Mouse (Mus musculus) cortical plate, adult 2 months (tissue): ENCODE data around the gene Pdgfa. TPM values are rescaled to one million over a fixed set of nuclear protein-coding genes. Genes with fewer than 3 reads are reported as not detected.
A peak's percentile ranks its signal among the peaks of the same experiment; 100 is the strongest.

Experiments
- H3K27ac ChIP-seq: fragments of 200-500 bp; 2 replicates; pipeline ENCODE4 v1.5.1; 2012; ENCODE audit warnings: low read length, control low read depth, inconsistent platforms; ENCODE audit not compliant: insufficient read depth
- H3K4me1 ChIP-seq: fragments of 200-500 bp; 2 replicates; pipeline ENCODE4 v1.6.1; 2011; ENCODE audit warnings: low read length; ENCODE audit not compliant: control insufficient read depth, insufficient read depth
- H3K4me3 ChIP-seq: fragments of 200-500 bp; 2 replicates; pipeline ENCODE4 v1.5.1; 2011; ENCODE audit warnings: mild to moderate bottlenecking, low read length, control low read depth; ENCODE audit not compliant: insufficient read depth
- CTCF ChIP-seq: fragments of 200-500 bp; IDR thresholded peaks from 2 replicates; pipeline ENCODE4 v1.5.1; 2011; ENCODE audit warnings: mild to moderate bottlenecking, control low read depth, low read length; ENCODE audit not compliant: insufficient read depth; ENCODE audit errors: extremely low read depth
- POLR2A ChIP-seq: fragments of 200-500 bp; IDR thresholded peaks from 2 replicates; pipeline ENCODE4 v1.6.1; 2011; ENCODE audit warnings: mild to moderate bottlenecking, low read length, control low read depth; ENCODE audit not compliant: insufficient read depth; ENCODE audit errors: extremely low read depth
- polyA plus RNA-seq: library from polyadenylated mRNA; depleted of rRNA; stranded (reverse); fragments of >200 nt; gene quantifications from 2 replicates; pipeline ENCODE4 v1.2.3, GENCODE M21; 2012; rRNA removed

The Pdgfa gene
- polyA plus RNA-seq: 29.4 and 30.0 TPM in 2 replicates

GRCm38 (mm10) chr5:138997171-138997788 lies at the start of gene Pdgfa:
TSS of gene Pdgfa (minus strand) at chr5:138997370.
- no peaks in the 10 kb centered on the region for H3K4me1 ChIP-seq
- H3K4me3 ChIP-seq: peak within 1 kb of the TSS; percentile 90
- peak within 1 kb of the TSS; percentile 35; the same call in 1 of the 2 replicates for H3K27ac ChIP-seq
- TF ChIP-seq POLR2A: no peak
- no peak for TF ChIP-seq CTCF

DNA sequence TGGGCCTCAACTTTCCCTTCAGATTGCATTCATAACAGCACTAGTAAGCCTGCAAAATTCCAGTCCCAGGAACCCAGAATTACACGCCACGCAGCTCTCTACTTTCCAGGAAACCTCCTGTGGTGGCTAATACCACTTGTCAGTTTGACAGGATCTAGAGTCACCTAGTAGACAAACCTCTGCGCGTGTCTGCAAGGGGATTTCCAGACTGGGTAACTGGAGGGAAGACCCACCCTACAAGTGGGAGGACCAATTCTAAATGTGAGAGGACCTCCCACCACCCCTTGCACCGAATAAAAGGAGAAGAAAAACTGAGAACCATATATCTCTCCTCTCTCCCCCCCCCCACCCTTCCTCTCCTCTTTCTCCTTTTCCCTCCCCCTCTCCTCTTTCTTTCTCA lies 49.5 kb upstream of the Pdgfa start:
- TF ChIP-seq POLR2A: no peak
- no peak for TF ChIP-seq CTCF
- Histone ChIP-seq H3K4me1 (peaks cover 6% of the 10 kb centered on the region), H3K4me3 (no peak overlapping the region), H3K27ac (no peak overlapping the region)

GRCm38 (mm10) chr5:139043546-139043945 lies 46.4 kb upstream of the Pdgfa start:
- Histone ChIP-seq H3K4me3 (no peak overlapping the region), H3K4me1 (peaks cover 2% of the 10 kb centered on the region; the same call in 1 of the 2 replicates), H3K27ac (no peak overlapping the region)
- no peak for TF ChIP-seq CTCF
- no peak for TF ChIP-seq POLR2A

- Histone ChIP-seq H3K4me3 (no peak overlapping the region), H3K4me1 (peaks cover 2% of the 10 kb centered on the region; the same call in 1 of the 2 replicates), H3K27ac (no peak overlapping the region)
Observed at GRCm38 (mm10) chr5:139042299-139042698, 45.1 kb upstream of the Pdgfa start.

GRCm38 (mm10) chr5:139035171-139035570 lies 38.0 kb upstream of the Pdgfa start:
- H3K4me3 ChIP-seq: no peak overlapping the region
- no peak for TF ChIP-seq POLR2A
- no peak for TF ChIP-seq CTCF
- peaks cover 4% of the 10 kb centered on the region for H3K4me1 ChIP-seq
- H3K27ac ChIP-seq: no peak overlapping the region

More at GRCm38 (mm10) chr5:139042299-139042698, 45.1 kb upstream of the Pdgfa start:
- TF ChIP-seq CTCF (no peak), POLR2A (no peak)

DNA sequence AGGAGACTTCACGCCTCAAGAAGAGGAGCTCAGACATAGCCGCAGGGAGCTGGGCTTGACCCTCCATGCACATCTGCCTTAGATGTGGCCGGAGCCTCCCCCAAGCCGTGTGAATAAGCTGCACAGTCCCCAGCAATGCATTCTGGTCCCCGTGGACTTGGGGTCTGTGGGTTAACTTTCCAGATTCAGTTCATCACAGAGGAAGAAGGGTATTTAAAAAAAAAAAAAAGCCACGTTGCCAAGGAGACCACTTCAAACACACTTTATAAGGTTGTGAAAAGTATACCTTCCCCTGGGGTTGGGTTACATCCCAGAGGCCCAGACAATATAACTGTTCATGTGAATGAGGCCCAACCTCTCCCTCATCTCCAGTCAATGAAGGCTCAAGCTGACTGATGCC lies 37.6 kb upstream of the Pdgfa start:
- Histone ChIP-seq H3K4me3 (no peak overlapping the region), H3K27ac (no peak overlapping the region), H3K4me1 (peaks cover 4% of the 10 kb centered on the region)
- no peak for TF ChIP-seq POLR2A
- TF ChIP-seq CTCF: no peak

GRCm38 (mm10) chr5:139033406-139034317 lies 36.5 kb upstream of the Pdgfa start:
- Histone ChIP-seq H3K4me1 (peaks cover 4% of the 10 kb centered on the region), H3K4me3 (no peak overlapping the region), H3K27ac (no peak overlapping the region)
- no peak for TF ChIP-seq CTCF
- TF ChIP-seq POLR2A: no peak

GRCm38 (mm10) chr5:139027603-139028002 lies 30.4 kb upstream of the Pdgfa start:
- no peak overlapping the region for H3K4me3 ChIP-seq
- no peaks in the 10 kb centered on the region for H3K4me1 ChIP-seq
- TF ChIP-seq CTCF (no peak), POLR2A (no peak)
- no peak overlapping the region for H3K27ac ChIP-seq

DNA sequence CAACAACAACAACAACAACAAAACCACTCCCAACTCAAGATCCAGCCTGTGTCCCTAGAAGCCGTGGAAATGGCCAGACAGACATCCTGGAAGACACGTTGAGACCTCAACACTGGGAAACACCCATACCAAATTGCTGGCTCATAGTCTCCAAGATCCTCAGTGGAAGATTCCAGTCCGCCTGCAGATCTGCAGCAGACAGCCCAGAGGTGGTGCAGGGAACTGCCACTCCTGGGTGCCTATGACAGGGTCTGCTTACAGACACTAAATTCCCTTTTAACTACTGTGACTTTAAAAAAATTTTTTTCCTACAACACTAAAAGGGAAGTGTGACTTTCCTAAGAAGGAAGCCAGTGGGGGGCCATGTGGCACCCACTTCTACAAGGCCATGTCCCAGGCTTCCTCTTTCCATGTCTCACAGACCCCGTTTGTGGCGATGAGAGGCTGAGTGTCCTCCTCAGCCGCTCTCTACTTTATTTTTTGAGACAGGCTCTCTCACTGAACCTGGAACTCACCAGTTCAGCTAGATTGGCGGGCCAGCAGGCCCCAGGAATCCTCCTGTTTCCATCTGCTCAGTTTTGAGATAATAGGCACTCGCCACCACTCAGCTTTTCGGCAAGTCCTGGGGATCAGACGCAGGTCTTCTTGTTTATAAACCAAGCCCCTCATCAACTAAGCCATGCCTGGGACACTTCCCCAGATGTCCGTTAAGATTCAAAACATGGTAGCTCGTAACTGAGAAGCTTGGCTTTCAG lies 27.4 kb upstream of the Pdgfa start:
- no peaks in the 10 kb centered on the region for H3K4me1 ChIP-seq
- no peak overlapping the region for H3K27ac ChIP-seq
- TF ChIP-seq POLR2A: no peak
- no peak for TF ChIP-seq CTCF
- H3K4me3 ChIP-seq: no peak overlapping the region
